Mouse (Mus musculus) cerebellum, postnatal 36 days (tissue): ENCODE measurements around the gene Ahnak2.

Source experiments
- DNase-seq, 2 experiments: peaks; one replicate each; pipeline ENCODE4 v3.0.0; 2021 to 2022; ENCODE audit warnings: mixed read lengths in 2 of 2

Ahnak2 gene

GRCm38 (mm10) chr12:112732591-112732990, 69.9 kb downstream of the Ahnak2 start:
- peak in 1 of 2 experiments; percentile 52 for DNase-seq

- DNase-seq = no peak
Measured at GRCm38 (mm10) chr12:112730808-112731207, 71.6 kb downstream of the Ahnak2 start.

GRCm38 (mm10) chr12:112727801-112728200, 74.7 kb downstream of the Ahnak2 start:
- DNase-seq = no peak

DNA sequence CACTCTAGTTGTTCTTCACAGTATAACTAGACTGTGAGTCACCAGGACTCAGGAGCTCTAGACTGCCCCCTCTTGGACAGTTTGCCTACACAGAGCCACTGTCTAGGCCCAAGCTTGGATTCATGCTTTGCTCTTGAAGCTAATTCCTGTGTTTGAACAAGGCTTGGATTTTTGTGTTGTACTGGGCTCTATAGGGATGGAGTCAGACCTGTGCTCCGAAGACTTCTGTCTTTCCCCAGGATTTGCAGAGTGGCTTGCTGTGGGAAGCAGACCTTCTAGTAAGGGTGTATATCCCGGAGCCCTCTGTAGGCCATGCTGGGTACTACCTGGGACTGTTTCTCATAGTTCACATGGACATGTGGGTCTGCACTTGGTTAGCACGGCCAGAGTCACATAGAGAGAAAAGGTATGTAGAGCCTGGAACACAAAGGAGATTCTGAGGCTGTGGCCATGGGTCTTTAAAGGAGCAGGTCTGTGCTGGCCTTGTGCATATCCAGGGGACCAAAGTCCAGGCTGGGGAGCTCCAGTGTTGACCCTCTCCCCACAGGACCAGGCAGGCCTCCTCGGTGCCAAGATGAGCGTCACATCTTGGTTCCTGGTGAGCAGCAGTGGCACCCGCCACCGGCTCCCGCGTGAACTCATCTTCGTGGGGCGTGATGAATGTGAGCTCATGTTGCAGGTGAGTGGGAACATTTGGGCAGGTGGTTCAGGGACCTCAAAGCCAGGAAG, 78.2 kb downstream of the Ahnak2 start:
- peak; percentile 81 to 87 for DNase-seq

- DNase-seq = no peak
Measured at GRCm38 (mm10) chr12:112723445-112723844, 79.0 kb downstream of the Ahnak2 start.

GRCm38 (mm10) chr12:112723028-112723330, 79.5 kb downstream of the Ahnak2 start:
- DNase-seq = no peak

DNA sequence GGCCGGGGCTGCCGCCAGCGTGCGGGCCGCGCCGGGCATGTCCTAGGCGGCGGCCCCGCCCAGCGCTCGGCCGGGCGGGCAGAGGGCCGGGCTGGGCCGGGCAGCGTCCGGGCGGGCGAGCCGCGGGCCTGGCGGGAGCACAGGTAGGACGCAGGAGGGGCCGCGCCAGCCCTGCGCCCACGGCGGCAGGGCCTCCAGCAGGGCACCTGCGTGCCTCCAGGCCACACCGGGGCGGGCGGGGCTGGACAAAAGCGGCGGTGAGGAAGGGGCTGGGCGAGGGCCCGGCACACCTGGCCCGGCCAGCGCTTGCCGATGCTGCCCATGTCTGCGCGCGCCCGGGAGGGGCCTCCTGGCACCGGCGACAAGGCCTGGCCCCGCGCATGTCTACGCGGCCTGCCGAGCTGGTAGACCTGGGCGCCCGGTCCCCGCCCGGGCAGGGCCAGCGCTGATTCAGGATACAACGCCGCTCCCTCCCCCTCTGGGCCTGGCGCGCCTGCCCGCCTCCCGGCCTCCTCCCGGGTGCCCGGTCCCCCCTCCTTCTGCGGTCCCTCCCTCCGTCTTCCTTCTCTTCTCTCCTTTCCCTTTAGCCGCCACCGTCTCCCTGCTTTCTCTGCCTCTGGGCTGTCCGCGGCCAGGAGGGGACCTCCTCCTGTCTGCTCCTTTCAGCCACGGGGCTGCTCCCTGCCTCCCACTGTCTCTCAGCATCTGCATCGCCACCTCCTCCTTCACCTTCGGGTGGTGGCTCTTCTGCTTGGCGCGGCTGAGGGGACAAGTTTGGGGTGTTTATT, 80.0 kb downstream of the Ahnak2 start:
- DNase-seq = peak; percentile 64 to 77
